Mouse (Mus musculus) heart, postnatal 0 days (tissue): Measurements from ENCODE around the gene Arid1b. TPM values are rescaled to one million over a fixed set of nuclear protein-coding genes. Genes with fewer than 3 reads are reported as not detected.

ENCODE experiments used
- ATAC-seq: fragments of 200-750 bp; cut with Nextera tagmentation; 2 replicates; pipeline ENCODE4 v1.8.0; 2017; ENCODE audit warnings: low read depth, moderate number of reproducible peaks, moderate library complexity; ENCODE audit not compliant: insufficient read depth
- DNase-seq: peaks from one replicate; pipeline ENCODE4 v3.0.0-alpha.2; 2016; ENCODE audit warnings: low spot score
- H3K27ac ChIP-seq: fragments of 300-500 bp; sonication (generic); 2 replicates; pipeline ENCODE4 v1.5.1; 2014; ENCODE audit warnings: low read depth, mild to moderate bottlenecking
- H3K27me3 ChIP-seq: fragments of 300-500 bp; sonication (generic); 2 replicates; pipeline ENCODE4 v1.6.1; 2014; ENCODE audit warnings: low read length, mixed read lengths; ENCODE audit not compliant: control insufficient read depth, insufficient read depth
- H3K36me3 ChIP-seq: fragments of 300-500 bp; sonication (generic); replicated peaks from 2 replicates; pipeline ENCODE4 v1.6.1; 2014; ENCODE audit warnings: low read length, mixed read lengths; ENCODE audit not compliant: control insufficient read depth, insufficient read depth
- H3K4me1 ChIP-seq: fragments of 300-500 bp; sonication (generic); 2 replicates; pipeline ENCODE4 v1.6.1; 2014; ENCODE audit warnings: antibody characterized with exemption; ENCODE audit not compliant: control insufficient read depth, insufficient read depth
- H3K4me2 ChIP-seq: fragments of 300-500 bp; sonication (generic); 2 replicates; pipeline ENCODE4 v1.6.1; 2014; ENCODE audit warnings: low read depth, mild to moderate bottlenecking, low read length, moderate library complexity
- H3K4me3 ChIP-seq: fragments of 300-500 bp; sonication (generic); 2 replicates; pipeline ENCODE4 v1.5.1; 2014; ENCODE audit warnings: low read depth, low read length
- H3K9ac ChIP-seq: fragments of 300-500 bp; sonication (generic); replicated peaks from 2 replicates; pipeline ENCODE4 v1.6.1; 2014; ENCODE audit warnings: low read depth, low read length, mixed read lengths
- H3K9me3 ChIP-seq: fragments of 300-500 bp; sonication (generic); replicated peaks from 2 replicates; pipeline ENCODE4 v1.6.1; 2016; ENCODE audit warnings: low read length; ENCODE audit not compliant: control insufficient read depth
- CTCF ChIP-seq: IDR thresholded peaks from 2 replicates; pipeline ENCODE4 v1.5.1; 2016; ENCODE audit warnings: antibody characterized with exemption, control low read depth, low read depth
- EP300 ChIP-seq: IDR thresholded peaks from 2 replicates; pipeline ENCODE4 v1.6.1; 2016; ENCODE audit warnings: antibody characterized with exemption, low read depth
- WGBS: fragments of 180-500 bp; shearing (Covaris S2); extraction: QIAGEN DNeasy Blood & Tissue Kit; methylation state at CpG from one replicate; pipeline ENCODE4 v1.1.7; 2014; 5-methylcytosine and 5-hydroxymethylcytosine counted together
- polyA plus RNA-seq: library from polyadenylated mRNA; unstranded; fragments of >200 nt; fragmentation: Nextera tagmentation; extraction: Ambion mirVana; gene quantifications from 2 replicates; pipeline ENCODE4 v1.2.1, GENCODE M21; 2015
- total RNA-seq: library from RNA; depleted of rRNA; stranded (reverse); fragments of >200 nt; gene quantifications from 2 replicates; pipeline ENCODE4 v1.2.3, GENCODE M21; 2014; ENCODE audit warnings: low replicate concordance

Arid1b gene
- total and polyA plus RNA-seq, 2 experiments from 2014 or later, result 4.4 to 27.3 TPM

DNA sequence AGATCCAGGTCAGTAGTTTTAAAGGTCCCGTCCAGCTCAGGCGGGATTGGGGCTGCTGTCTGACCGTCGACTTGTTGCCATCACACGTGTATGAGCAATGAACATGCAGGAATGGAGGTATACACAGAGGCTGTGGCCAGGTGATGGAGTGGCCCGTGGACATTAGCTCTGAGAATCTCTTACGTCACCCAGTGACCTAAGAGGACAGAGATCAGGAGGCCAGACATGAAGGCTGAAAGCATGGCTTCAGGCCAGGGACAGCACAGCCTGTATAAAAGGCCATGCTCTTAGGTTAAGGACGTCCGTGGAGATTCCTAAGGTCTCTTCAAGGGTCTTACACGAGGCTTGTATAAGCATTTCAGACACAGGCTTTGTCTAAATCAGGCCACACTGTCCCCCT is 184.4 kb downstream of the Arid1b start:
- no peaks in the 10 kb centered on the region for H3K9me3 ChIP-seq
- peak overlapping the region; percentile 58; the same call in 1 of the 2 replicates for H3K27ac ChIP-seq
- no peak overlapping the region for H3K4me2 ChIP-seq
- WGBS, result 63% methylated on average over 10 of the region's 10 CpGs
- DNase-seq, result no peak
- TF ChIP-seq EP300 (no peak), CTCF (no peak)
- no peaks in the 10 kb centered on the region for H3K36me3 ChIP-seq
- ATAC-seq, result no peak
- H3K27me3 ChIP-seq, result no peaks in the 10 kb centered on the region
- peaks cover 20% of the 10 kb centered on the region for H3K4me1 ChIP-seq
- H3K4me3 ChIP-seq, result no peak overlapping the region
- H3K9ac ChIP-seq, result no peak overlapping the region

DNA sequence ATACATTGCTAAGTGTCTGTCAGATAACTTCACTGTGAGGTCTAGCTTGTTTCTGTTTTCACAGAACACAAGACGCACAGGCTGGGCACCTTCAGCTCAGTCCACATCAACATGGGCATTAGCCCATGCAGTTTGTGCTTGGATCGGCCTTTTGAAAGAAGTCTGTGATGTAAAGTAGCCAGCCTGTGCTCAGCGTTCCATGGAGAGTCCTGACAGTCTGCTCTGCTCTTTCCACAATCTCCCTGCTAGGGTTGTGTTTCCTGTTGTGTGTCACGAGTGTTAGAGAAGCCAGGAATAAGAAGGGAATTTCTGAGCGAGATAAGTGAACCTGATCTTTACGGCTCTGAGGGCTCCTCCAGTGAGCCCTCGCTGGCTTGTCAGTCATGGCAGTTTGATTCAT is 184.9 kb downstream of the Arid1b start:
- H3K27ac ChIP-seq, result peak overlapping the region; percentile 58

DNA sequence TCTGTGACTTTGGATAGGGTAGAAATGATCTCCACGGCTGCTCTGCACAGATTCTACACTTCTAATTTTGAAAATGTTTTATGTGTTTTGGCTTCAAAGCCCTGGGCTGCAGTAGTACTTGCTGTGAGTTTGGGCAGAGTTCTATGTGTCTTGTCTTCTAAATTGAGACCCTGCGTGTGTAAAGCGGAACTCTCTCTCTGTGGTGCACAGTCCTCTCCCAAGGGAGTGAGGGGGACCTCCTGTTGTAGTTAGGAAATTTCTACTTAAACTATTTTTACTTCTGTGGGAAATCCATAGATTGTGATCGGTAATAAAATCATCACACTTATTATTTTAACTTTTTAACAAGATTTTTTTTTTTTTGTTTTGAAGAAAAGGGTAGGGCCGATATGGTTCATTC is 185.3 kb downstream of the Arid1b start:
- Histone ChIP-seq H3K4me1 (peaks cover 20% of the 10 kb centered on the region), H3K27me3 (no peaks in the 10 kb centered on the region), H3K9ac (no peak overlapping the region; the same call in 1 of the 2 replicates), H3K27ac (peak overlapping the region; percentile 58), H3K4me2 (no peak overlapping the region), H3K4me3 (no peak overlapping the region), H3K9me3 (no peaks in the 10 kb centered on the region), H3K36me3 (no peaks in the 10 kb centered on the region)
- ATAC-seq, result no peak
- DNase-seq, result no peak
- WGBS, result 68% methylated on average over 5 of the region's 5 CpGs
- TF ChIP-seq EP300, result no peak
- no peak for TF ChIP-seq CTCF

More for the DNA sequence above, 184.9 kb downstream of the Arid1b start:
- ATAC-seq (no peak), DNase-seq (no peak)
- Histone ChIP-seq H3K4me3 (no peak overlapping the region), H3K36me3 (no peaks in the 10 kb centered on the region), H3K4me1 (peaks cover 20% of the 10 kb centered on the region), H3K9ac (no peak overlapping the region; the same call in 1 of the 2 replicates), H3K9me3 (no peaks in the 10 kb centered on the region), H3K27me3 (no peaks in the 10 kb centered on the region), H3K4me2 (no peak overlapping the region)
- 29% methylated on average over 7 of the region's 7 CpGs for WGBS
- TF ChIP-seq CTCF (no peak), EP300 (no peak)

DNA sequence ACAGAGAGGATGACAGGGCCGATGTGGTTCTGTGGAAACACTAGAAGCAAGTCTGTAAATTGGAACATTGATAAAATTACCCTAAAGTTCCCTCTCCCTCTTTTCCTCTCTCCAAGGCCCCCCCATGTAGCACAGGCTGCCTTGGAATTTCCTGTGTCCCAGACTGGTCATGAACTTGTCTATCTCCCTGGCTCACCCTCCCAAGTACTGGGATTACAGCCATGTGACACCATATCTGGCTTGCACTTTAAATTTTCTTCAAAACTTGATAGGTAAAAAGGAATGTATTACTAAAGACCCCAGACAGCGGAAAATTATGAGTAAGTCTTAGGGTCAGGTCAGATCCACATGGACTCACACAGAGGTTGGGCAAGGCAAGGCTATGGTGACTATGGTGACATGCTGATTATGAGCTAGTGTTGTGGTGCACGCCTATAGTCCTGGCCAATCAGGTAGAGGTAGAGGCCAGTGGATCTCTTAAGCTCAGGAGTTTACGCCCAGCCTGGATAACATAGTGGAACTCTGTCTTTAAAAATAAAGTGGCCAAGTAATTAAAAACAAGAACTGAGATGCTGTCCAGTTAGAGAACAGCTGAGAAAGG is 185.9 kb downstream of the Arid1b start:
- WGBS, result 81% methylated on average over 4 of the region's 4 CpGs
- Histone ChIP-seq H3K4me2 (no peak overlapping the region), H3K9me3 (no peaks in the 10 kb centered on the region), H3K4me1 (peaks cover 24% of the 10 kb centered on the region), H3K27ac (no peak overlapping the region; the same call in 1 of the 2 replicates), H3K36me3 (no peaks in the 10 kb centered on the region), H3K4me3 (no peak overlapping the region), H3K9ac (no peak overlapping the region), H3K27me3 (no peaks in the 10 kb centered on the region)
- ATAC-seq, result peak; percentile 37; the same call in 1 of the 2 replicates
- DNase-seq, result no peak
- TF ChIP-seq CTCF (no peak), EP300 (no peak)

DNA sequence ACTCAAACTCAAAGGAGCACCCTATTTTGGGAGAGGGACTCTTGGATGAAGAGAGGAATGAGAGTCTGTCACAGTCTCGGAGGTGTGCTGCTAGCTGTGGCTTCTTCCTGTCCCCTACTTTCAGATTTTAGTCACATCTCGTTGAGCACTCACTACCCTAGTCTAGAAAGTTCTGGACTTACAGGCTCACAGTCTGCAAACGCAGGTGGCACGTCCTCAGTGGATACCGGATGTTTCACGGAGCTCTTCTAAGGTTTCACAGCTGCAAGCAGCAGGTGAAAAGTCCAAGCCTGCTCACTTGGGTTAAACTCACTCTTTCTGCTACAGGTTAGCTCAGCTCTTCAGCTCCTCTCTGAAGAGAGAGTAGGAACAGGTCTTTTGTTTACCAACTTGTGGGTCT is 186.8 kb downstream of the Arid1b start:
- H3K9ac ChIP-seq, result no peak overlapping the region
- ATAC-seq (no peak), DNase-seq (no peak)
- WGBS, result 83% methylated on average over 6 of the region's 6 CpGs
- H3K4me2 ChIP-seq, result no peak overlapping the region
- TF ChIP-seq CTCF (no peak), EP300 (no peak)
- H3K4me1 ChIP-seq, result peaks cover 24% of the 10 kb centered on the region
- no peaks in the 10 kb centered on the region for H3K9me3 ChIP-seq
- no peaks in the 10 kb centered on the region for H3K27me3 ChIP-seq
- no peak overlapping the region for H3K4me3 ChIP-seq
- no peak overlapping the region; the same call in 1 of the 2 replicates for H3K27ac ChIP-seq
- H3K36me3 ChIP-seq, result no peaks in the 10 kb centered on the region

DNA sequence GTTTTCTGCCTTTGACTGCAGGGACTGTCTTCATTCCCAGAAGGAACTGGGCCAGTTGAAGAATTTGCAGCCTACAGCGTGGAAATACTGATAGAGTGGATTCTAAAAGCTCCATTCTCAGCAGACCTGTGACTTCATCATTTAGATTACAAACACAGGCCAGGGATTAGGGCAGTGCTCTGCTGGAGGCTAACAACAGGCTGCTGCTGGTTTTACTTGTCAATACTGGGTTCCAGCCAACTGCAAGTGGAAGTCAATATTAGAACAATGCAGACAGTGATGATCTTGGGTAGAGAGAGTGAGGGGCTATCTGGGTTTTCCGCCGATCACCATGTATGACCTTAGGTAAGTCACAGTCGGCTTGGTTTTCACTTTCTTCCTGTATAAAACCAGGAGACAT is 188.4 kb downstream of the Arid1b start:
- Histone ChIP-seq H3K4me3 (no peak overlapping the region), H3K36me3 (no peaks in the 10 kb centered on the region), H3K9me3 (no peaks in the 10 kb centered on the region), H3K27me3 (no peaks in the 10 kb centered on the region), H3K9ac (no peak overlapping the region), H3K4me2 (no peak overlapping the region), H3K27ac (no peak overlapping the region), H3K4me1 (peaks cover 24% of the 10 kb centered on the region)
- TF ChIP-seq CTCF (no peak), EP300 (no peak)
- ATAC-seq (no peak; the same call in 1 of the 2 replicates), DNase-seq (no peak)
- 63% methylated on average over 4 of the region's 4 CpGs for WGBS
